Mouse (Mus musculus): ENCODE results near the gene Fam71a.
"Not testable (repeated sequence)": the region's sequence is repeated elsewhere in the genome, so short reads cannot be mapped to it uniquely, and the experiment has no call there.

Gene Fam71a

DNA sequence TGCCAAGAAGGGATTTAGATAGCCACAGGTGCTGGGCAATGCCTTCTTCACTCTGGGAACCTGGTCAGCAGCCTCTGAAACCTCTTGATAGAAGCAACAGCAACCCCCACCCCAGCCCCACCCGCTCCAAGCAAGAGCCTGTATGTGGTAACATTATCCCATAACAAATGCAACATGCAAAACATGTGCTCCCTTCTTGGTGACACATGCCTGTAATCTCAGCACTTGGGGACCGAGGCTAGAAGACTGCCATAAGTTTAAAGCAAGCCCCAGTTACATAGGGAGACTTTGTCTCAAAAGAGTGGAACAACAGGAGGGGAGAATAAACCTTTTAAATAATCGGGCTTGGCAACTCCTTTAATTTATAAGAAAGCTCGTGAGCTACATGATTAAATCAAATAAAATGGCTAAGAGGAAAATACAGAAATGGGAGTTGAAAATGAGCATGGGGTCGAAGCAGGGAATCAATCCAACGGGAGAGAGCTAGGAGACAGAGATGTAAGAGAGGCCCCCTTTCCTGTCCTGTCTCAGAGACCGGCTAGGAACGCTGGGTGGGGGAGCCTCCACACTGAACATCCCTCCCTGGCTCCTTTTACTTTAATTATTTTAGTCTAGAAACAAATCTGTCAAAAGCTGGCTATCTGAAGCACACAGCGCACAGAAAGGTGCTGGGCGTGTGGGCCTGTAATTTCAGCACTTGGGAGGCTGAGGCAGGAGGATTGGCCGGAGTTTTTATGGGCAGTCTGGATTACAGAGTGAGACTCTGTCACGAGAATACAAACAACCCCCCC lies 17.0 kb upstream of the Fam71a start:
- no peak for DNase-seq (ENCODE audit: low spot score in 2 of 2)

DNA sequence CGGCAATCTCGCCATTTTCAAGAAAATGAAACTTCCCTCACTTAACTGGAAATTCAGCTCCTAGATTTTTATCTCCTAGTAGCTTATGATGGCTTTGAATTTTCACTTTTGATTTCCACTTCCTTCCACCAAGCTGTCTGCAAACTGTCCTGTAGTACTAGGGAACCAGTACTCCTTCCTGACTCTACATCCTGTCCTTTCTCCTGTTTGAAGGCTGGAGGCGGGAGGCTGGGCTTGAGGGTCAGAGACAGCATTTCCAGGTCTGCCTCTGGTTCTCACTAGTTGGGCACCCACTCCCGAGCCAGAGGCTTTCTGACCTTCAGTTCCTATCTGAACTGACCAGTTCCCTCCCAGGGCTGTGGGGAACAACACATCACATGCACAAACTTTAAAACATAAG lies 15.8 kb upstream of the Fam71a start:
- no peak for DNase-seq (ENCODE audit: low spot score in 2 of 2)

DNA sequence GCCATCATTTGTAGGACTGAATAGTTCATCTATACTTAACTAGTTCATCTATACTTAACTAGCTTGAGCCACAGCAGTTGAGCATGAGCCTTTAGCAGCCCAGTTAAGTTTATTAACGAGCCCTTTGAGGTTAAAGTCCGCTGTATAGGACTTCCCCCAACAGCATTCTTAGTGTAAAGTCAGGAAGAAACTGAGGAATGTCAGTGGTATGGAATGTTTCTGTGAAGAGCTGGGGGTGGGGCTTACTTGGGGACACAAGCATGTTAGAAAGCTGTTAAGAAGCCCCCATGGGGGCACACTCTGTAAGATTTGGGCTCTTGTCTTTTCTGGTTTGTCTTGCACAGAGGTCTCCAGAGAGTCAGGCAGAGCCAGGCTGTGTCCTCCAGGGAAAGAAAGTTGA lies 15.2 kb upstream of the Fam71a start:
- DNase-seq (ENCODE audit: low spot score in 2 of 2): no peak

DNA sequence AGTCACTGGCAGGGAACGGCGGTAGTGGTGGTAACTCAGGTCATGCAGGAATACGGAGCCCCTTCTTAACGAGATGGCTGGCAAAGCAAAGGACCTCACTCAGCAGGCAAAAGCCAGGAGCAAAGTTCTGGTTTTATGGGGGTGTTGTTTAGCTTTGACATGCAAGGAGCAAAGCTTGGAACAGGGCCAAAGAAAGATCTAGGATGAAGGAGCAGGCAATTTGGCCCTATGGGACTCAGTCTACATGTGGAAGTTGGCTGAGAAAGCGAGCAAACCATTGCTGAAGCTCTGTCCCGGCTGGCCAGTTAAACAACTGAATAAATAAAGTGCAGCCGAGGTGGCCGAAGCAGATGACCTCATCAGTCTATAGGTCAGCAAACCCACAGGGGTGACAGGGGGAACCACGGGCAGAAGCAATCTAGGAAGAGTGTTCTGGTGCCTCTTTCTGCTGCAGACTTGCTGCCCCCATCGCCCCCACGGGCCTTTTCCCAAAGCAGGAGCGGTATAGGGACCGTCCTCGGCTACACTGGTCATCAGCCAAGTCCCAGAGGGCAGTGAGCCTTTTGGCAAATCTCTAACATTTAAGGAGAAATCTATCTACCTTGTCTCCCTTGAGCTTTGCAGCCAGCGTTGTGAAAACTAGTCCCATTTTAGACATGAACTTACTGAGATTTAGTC lies 14.0 kb upstream of the Fam71a start:
- no peak for DNase-seq (ENCODE audit: low spot score in 2 of 2)

DNA sequence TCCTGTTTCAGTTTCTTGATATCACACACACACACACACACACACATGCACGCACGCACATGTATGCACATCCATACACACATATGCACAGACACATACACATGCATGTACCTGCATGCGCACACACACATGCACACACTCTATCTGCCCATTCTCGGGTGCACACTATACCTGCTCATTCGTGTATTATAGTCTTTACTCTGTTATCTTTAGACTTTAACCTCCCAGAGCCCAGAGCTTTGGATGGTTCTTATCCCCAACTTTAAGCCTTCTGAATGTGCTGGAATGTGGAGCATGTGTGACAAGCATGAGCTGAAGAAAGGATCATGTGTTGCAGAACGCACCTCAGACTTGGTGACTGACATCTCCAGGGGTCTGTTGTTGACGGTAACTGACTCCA lies 12.3 kb upstream of the Fam71a start:
- no peak for DNase-seq (ENCODE audit: low spot score in 2 of 2)

DNA sequence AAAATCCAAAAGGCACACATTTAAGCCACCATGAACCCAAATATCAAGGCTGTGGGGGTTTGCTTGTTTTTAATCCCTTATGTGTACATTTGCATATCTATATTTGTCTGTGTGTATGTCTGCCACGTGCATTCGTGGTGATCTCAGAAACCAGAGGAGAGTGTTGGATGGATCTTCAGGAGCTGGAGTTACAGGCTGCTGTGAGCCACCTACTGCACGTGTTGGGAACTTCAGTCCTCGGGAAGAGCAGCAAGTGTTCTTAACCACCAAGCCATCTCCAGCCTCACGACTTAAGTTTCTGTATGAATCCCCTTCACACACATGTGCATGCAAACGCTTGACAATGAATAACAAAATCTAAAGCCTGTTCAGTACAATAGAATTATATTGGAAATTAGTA lies 7.9 kb upstream of the Fam71a start:
- peak; percentile 70 to 73 for DNase-seq (ENCODE audit: low spot score in 2 of 2)

DNA sequence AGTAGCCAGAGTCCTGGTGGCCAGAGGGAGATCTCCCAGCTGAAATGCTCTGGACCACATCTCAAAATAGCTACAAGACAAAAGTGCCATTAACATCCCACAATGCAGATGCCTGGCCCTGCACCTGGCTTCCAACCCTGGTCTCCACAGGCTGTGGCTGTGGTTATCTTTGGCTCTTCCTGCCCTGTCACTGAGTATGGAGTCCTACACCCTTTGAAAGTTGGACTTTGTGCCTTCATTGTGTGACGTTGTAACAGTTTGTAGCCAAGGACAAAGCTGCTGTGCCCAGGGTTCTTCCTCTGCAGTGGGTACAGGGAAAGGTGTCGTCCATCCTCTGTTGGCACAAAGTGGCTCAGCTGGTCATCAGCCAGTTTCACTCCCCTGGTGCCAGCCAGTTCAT lies 5.8 kb upstream of the Fam71a start:
- no peak for DNase-seq (ENCODE audit: low spot score in 2 of 2)

DNA sequence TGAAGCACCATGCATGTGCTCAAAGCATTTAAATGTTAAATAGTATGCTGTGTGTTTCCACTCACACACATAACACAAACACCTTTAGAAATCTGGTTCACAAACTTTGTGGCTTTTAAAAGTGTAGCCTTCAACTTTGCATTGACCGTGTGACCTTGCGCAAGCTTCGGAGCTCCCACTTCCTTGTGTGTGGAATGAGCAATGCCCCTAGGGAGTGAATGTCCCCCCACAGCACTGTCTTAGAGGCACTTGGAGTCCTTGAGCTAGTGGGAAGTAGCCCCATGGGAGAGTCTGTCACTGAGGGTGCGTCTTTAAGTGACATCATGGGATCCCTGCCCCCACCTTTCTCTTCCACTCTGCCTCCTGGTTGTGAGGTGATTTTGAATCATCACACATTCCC lies 1.6 kb upstream of the Fam71a start:
- no peak for DNase-seq (ENCODE audit: low spot score in 2 of 2)

DNA sequence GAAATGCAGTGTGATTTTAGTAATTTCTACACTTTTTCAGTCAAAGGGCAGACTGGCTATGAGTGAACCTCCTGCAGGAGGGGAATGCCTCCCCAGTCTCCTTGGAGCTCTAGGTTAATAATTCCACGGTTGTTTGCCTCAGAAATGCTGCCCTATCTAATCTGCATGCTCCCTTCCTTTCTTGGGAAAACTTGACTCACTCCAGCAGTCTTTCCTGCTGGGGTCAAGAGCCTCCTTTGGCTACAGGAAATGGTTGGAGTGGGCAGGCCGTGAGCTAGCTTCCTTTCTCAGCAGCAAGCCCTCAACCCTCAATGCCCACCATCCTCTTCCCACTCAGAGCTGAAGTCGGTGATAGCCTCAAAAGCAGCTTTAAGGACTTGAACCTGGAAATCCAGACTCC lies 10.3 kb downstream of the Fam71a start:
- DNase-seq (ENCODE audit: low spot score in 2 of 2): no peak

DNA sequence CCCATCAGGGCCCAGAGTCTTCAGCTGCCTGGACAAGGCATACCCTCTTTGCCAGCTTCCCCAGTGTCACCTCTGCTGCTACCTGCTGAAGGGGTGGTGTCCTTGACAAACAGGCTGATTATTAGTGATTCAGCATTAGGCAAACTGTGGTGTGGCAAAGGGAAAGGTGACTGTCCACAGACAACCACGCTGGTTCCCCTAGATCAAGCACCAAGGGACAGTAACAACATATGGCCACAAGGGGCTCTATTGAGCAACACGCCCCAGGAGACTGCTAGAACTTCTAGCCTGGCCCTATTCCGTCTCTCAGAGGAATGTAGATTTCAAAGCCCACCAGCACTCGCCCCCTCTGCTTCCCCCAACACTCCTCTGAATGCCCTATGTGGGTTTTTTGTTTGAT lies 11.6 kb downstream of the Fam71a start:
- DNase-seq (ENCODE audit: low spot score in 2 of 2): peak; percentile 35 to 43

DNA sequence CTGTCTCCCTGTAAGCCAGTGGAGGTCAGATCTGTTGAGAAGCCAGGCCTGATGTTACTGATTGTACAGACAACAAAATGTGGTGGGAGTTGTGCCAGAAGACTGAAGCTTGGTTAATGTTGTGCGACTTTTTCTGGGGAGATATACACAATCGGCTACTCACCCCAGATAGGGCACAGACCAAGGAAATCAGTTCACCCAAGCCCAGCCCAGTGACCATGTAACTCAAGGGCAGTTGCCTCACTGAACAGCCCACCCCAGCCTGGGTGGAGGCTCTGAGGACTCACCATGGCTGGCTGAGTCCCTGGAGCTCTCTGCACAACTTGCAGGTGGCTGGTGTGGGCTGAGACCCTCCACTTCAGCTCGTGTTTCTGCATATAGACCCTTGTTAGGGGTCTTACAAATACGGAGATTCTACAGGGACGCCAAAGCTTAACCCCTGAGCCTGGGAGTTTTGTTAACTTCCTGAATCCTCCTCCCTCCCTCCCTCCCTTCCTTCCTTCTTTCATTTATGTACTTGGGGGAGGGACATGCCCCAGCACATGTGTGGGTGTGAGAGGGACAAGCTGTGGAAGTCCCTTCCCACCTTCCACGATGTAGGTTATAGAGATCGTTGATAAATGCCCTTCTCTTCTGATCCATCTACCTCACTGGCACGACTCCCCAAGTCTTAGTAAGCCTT lies 13.6 kb downstream of the Fam71a start:
- DNase-seq (ENCODE audit: low spot score in 2 of 2): no peak

DNA sequence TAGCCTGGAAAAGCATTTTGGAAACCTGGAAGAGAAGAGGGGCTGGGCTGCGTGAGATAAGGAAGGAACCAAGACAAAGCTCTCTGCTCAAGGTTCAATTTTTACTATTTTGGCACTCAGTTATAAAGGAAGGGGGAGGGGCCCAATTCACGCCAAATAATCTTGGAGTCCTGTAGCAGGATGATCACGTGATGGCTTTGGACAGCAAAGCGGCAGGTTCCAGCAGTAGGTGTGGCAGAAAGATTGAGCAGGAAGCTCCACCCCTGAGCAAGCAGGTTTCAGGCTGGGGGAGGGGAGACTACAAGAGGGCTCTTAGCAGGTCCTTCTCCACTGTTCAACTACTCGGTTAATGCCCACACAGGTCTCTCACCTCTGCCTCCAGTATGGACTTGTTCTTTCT lies 15.1 kb downstream of the Fam71a start:
- DNase-seq (ENCODE audit: low spot score in 2 of 2): not testable (repeated sequence)

DNA sequence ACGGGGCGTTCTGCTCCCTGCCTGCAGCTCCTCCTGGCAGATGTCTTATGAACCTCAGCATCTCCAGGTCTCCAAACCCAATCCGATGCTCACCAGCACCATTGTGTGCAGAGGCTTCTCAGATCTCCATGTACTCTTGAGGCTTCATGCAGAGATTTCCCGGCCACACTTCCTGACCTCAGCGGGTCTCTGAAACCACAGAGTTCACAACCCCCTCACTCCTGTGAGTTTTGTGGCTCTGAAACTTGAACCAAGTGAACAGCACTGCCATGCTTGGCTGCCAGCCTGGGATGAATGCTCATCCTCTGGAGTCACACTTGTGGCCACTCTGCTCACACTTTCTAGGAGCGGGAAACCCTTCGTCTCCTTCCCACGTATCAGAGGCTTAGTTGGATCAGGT lies 23.6 kb downstream of the Fam71a start:
- DNase-seq (ENCODE audit: low spot score in 2 of 2): no peak

DNA sequence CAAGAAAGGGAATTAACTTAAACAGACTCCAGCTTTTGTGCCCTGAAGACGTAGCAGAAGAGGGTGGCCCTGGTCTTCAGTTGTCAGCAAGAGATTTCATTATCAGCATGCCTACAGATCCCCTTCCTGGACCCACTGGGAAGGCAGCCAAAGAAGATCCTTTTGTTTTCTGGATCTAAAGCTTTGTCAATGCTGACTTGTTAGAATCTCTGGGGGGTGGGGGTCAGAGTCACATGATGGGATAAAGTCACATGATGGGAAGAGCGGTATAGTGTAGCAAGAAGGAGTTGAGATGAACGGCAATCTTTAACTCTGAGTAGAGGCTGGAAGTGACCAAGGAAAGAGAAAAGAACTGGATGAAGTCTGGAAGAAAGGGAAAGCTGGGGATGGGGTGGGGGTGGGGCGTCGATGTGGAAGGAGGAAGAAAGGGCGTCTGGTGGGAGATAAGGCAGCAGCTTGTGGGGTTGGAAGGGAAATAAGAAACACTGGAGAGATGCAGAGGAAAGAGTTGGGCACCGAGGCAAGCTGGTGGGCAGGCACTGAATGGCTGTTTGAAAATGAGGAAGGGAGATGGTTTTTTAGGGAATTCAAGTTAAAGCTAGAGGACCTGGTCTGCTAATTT lies 25.6 kb downstream of the Fam71a start:
- no peak for DNase-seq (ENCODE audit: low spot score in 2 of 2)

DNA sequence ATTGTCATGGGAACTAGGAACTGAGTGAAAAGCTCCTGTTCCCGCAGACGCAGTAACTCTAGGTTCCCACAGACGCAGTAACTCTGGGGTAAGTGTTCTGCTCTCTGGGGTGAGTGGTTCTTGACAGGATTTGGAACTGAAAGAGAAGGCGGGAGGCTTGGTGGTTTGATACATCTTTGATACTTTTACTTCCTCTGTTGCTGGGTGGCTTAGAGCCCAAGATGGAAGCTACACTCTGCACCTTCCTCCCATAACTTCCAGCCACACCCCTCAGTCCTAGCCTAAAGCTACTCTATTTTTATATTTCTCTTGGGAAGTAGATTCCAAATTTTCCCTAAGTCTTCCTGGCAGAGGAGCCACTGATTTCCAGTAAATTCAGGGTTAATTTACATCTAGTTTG lies 26.2 kb downstream of the Fam71a start:
- DNase-seq (ENCODE audit: low spot score in 2 of 2): no peak

DNA sequence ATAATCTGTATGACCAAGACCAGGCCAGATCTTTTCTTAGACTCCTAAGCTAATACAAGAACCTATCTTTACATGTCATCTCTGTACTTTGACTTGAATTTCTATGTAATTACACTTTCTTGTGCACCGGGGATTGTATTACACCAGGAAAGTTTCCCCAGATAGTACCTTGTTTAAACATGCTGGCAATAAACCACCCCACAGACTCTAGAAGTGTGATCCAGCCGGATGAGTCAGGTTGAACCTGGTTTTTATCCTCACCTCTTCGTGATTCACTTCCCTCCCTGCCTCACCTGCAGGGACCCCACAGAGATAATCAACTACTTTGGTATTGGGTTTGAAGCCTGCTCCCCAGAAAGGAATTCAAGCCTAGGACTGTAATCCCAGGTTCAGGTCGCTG lies 29.2 kb downstream of the Fam71a start:
- no peak for DNase-seq (ENCODE audit: low spot score in 2 of 2)

DNA sequence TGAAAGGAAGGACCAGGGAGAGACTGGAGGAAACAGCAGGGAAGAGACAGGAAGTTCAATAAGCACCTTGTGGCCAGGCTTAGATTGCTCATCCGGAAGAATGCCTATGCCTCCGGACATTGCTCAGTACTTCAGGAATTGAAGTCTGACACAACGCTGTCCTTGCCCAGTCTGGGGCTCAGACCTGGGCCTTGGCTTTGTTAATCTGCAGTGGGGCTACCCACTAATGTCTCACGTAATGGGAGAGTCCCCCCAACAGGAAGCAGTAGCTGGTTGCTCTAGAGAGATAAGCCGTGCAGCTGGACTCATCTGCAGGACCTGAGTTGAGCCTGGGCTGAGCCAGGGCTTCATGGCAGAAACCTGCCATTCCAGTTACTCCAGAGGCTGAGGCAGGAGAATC lies 31.7 kb downstream of the Fam71a start:
- DNase-seq (ENCODE audit: low spot score in 2 of 2): no peak

DNA sequence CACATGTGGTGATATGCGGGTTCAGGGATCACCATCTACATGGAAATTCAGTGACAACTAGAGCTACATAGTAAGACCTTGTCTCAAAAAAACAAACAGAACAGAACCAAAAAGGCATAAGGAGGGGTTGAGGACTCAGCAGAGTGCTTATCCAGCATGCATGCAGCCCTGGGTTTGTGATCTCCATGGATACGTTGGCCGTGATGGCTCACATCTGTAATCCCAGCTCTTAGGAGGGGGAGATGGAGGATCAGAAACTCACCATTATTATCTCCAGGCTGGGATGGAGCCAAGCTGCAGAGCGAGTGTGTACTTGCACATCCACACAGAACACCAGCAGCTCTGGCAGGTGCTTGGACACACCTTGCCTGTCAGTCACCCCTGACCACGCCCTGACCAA lies 32.4 kb downstream of the Fam71a start:
- DNase-seq (ENCODE audit: low spot score in 2 of 2): no peak

DNA sequence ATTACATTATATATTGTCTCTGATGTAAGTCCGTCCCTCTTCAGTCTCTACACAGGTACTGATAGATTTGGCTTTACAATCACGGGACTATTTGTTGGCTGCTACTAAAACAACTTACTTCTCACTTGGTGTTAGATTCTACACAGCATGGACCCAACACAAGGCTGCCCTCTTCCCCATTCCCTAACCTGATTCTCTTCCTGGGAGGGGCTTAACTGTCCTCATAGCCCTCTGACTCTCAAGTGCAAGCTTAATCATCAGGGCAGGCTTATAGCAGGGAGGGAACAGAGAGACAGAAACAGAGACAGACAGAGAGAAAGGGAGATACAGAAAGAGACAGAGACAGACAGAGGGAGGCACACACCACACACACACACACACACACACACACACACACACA lies 32.9 kb downstream of the Fam71a start:
- DNase-seq (ENCODE audit: low spot score in 2 of 2): no peak

DNA sequence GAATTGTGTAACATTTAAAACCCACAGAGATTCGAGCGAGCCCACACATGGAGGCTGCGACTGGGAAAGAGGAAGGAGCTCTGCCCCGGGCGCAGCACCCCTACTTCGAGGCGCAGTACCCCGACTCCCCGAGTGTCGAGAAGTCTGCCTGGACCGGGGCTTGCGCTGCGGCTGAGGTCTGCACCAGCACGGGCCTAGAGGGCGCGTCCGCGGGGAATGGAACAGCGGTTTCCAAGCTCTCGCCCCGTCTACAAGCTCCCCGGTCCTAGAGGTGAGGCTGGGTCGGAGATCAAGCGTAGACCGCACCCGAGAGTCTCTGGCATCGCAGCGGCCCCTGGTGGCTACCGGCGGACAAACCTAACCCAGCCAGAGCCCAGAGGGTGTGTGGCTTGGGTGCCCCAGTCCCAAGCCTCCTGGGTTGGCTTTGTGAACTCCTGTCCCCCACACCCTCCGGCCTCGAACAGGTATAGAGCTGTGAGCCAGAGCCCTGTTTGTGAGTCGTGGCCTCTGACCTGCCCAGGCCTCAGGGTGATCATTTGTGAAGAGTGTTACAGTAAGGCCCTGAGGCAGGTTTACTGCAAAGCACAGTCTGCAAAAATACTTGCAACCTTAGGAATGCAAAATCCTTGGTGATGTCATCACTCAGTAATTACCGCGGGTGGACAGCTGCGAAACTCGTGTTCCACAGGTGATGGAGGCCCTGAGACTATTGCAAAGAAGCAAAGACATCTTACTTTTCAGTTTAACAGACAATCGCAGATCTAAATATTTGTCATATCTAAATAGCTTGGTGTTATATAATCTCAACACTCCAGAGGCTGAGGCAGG lies 38.6 kb downstream of the Fam71a start:
- DNase-seq (ENCODE audit: low spot score in 2 of 2): peak in 1 of 2 experiments; percentile 23

DNA sequence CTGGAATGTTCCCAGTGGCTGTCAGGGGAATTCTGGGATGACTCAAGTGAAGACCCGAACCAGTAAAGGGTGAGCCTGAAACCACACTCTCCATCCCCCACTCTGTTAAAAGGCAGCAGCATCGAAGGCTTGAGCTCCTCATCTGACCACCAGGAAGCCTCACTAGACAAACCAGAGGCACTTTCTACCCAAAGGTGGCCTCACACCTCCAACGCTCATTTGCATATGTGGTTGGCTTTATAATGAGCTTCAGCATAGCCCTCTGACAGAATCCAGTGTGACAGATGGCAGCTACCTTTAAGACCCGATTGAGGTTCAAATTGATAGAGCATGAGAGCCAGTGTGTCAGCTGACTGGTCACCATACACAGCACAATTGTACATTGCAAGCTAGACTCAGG lies 40.3 kb downstream of the Fam71a start:
- no peak for DNase-seq (ENCODE audit: low spot score in 2 of 2)

DNA sequence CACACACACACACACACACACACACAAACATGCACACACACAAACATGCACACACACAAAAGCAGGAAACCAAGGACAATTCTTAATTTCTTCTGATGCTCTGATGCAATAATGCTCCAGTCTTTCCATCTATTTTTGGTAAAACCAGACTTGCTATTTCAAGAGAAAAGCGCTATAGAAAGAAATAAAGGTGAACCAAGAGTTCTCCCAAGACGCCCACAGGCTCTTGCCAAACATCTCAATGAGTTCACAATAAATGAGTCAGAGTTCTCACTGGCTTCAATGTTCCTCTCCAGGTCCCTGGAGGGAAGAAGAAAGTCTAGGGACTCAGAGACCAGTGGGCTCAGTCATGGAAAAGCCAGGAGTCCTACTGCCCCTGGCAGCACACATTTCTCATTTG lies 40.9 kb downstream of the Fam71a start:
- DNase-seq (ENCODE audit: low spot score in 2 of 2): no peak

Measured in right cerebral cortex, adult 2 months (tissue).